Mouse (Mus musculus) megakaryocyte, adult 5-6 weeks (primary cell): ENCODE data around the gene Cpn1. TPM values are rescaled to one million over a fixed set of nuclear protein-coding genes. Genes with fewer than 3 reads are reported as not detected.
"Not testable (repeated sequence)": the region's sequence is repeated elsewhere in the genome, so short reads cannot be mapped to it uniquely, and the experiment has no call there.

Source experiments
- ATAC-seq: 2 replicates; pipeline ENCODE4 v1.8.0; 2016; ENCODE audit warnings: mild to moderate bottlenecking, inconsistent platforms; ENCODE audit not compliant: poor library complexity, severe bottlenecking
- total RNA-seq, 2 experiments: library from RNA; stranded (forward) in 1 of 2; stranded (reverse) in 1 of 2; fragments of 153-499, 151-499 nt in 1 of 2; fragments of 221-1000, 200-1000 nt in 1 of 2; gene quantifications; 2 replicates each; pipeline versions ENCODE4 v1.2.3 to v1.2.4; 2015 to 2017

Cpn1 gene
- total RNA-seq, 2 experiments from 2014 or later, result 0.77 TPM; not detected in 1

DNA sequence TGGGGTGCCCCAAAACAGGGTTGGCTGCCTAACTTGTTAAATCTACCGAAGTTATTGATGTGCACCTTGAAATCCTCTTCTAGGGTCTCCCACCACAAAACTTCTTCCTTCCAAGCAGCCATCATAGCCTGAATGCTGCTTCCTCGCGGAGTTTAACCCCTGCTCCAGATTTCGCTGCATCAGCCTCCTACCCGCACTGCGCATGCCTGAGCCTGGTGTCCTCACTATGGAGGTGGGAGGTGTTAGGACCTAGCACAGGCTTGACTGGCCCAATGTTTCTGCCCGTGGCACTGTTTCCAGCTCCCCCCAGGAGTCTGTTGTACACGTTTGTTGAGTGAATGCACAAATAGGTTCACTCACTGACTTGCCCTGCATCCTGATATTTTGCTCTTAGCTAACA is 4.0 kb upstream of the Cpn1 start:
- no peak for ATAC-seq

DNA sequence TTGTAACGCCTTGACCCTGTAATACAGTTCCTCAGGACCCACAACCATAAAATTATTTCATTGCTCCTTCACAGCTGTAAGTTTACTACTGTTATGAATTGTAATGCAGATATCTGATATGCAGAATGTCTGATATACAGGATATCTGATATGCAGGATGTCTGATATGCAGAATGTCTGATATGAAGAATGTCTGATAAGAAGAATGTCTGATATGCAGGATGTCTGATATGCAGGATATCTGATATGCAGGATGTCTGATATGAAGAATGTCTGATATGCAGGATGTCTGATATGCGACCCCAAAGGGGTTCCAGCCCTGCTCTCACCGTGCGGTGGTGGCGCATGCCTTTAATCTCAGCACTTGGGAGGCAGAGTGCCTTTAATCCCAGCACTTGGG is 4.4 kb downstream of the Cpn1 start:
- ATAC-seq, result no peak

DNA sequence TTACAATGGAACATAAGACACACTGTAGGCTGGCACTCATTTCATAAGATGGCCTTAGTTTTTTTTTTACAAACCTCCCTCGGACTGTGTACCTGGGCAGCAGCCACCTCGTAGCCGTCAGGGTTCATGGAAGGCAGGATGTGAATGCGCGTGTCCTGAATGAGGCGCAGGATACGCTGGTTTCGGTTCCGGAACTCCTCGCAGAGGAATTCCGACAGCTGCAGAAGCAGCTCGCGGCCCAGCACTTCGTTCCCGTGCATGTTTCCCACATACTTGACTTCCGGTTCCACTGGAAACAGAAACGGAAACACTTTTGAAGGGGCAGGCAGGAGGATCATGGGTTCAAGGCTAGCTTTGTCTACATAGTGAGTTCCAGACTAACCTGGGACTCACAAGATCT is 5.6 kb downstream of the Cpn1 start:
- no peak for ATAC-seq

DNA sequence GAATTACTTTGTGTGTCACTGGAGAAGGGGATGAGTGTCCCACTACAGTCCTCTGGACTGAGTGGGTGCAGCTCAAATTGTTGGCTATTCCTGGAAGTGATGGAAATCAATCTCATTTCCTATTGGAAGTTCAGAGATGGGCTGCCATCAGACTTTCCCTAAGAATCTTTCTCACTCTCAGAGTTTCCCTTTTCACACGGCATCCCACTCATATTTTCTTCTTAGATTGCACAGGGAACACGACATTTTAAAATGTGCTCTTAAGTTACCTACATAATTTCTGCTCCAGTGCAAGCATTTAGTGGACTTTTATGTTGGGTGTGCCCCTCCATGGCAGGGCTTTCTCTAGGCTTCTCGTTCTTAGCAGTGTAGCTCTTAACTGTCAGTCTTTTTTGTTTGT is 8.6 kb downstream of the Cpn1 start:
- no peak for ATAC-seq

DNA sequence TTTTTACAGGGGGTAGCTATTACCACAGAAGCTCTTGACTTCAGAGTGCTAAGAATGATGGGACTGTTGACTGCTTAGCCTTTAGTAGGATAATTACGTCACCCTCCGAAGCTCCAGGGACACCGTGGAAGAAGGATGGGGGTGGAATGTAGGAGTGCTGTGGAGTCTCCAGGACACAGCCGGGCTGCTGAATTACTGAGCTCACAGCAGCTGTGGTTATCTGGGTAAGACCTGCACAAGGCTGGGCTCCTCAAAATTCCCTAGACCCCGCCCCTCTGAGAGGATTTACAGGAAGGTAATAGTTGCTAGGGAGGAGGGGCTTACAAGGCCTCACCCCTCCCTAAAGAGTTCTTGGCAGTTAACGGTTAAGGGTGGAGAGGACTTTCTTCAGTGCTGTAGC is 9.7 kb downstream of the Cpn1 start:
- ATAC-seq, result no peak

DNA sequence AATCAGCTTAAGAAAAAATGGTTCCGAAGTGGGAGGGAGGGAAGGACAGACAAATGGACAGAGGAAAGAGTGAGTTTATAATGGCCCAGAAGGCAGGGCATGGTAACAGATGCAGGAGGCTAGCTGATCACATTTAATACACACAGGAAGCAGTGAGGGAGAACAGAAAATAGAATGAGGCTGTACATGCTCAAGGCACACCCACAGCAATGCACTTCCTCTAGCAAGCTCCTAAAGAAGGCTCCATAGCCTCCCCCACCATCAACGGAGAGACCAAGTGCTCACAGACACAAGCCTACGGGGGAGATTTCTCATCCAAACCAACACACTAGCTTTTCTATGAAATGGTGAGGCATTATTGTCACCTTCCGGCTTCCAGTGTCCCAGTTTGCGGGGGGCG is 12.1 kb downstream of the Cpn1 start:
- no peak for ATAC-seq

DNA sequence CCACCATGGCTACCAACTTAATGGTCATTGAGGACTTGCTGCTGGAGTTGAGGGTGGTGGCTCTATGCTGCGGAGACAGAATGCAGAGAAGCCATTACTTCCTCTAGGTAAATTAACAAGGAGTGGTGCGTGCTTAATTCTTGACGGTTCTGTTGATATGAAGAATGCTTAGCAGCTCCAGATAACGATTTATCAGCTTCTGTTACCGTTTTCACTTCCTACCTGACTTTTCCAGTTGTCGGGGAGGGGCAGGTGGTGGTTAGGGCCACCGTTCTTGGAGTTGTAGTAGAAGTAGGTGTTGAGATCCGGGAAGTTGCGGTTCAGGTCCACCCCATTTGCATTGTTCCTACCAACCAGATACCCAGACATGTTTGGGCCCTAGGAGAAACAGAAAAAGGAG is 12.6 kb downstream of the Cpn1 start:
- no peak for ATAC-seq

DNA sequence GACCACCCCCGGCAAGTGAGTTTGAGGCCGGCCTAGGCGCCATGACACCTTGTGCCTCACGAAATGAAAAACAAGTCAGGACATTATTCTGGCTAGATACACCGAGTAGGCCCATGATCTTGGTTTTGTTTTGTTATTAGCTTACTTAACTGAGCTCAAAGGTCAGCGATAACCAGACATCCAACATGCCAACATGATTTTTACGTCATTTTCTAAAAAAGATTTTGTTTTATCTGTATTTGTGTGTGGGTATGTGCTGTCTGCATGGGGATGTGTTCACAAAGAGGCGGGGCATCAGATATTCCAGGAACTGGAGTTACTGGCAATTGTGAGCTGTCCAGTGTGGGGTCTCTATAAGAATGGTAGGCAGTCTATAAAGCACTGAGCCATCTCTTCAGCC is 14.2 kb downstream of the Cpn1 start:
- no peak for ATAC-seq

DNA sequence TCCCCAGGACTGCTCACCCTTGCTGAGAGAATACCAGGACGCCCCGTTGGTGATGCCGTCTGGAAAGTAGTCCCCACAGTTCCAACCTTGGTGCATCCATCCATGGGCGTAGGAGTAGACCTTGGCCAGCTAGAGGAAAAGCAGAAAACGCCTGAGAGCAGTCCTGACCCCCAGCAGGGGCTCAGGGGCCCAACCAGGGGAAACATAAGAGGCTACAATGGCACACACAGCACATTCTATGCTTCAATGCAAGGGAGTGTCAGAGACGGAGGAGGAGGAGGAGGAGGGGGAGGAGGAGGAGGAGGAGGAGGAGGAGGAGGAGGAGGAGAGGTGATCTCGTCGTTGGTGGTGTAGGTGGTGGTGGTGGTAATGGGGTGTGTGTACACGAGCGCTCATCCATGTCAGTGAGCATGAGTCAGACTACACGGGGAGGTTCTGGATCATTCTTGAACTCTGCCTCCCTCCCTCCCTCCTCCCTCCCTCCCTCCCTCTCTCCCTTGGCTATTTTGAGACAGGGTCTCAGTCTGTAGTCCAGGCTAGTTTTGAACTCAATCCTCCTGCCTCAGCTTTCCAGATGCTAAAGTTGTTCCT is 17.8 kb downstream of the Cpn1 start:
- no peak for ATAC-seq

DNA sequence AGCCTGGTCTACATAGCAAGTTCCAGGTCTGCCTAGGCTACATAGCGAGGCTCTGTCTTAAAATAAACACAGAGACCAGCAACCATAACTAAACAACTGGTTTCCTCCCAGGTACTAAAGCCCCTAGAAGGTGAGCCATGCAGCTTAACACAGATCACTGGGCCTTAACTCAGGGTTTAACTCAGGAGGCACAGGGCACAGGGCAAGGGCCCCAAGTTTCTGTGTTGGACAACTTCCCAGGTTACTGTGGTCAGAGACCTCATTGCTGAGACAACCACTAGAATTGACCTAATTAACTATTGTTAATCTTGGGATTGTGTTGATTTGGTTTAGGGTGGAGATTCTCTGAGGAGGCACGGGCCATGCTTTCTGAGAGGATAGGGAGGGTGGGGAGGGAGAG is 19.9 kb downstream of the Cpn1 start:
- ATAC-seq, result no peak

DNA sequence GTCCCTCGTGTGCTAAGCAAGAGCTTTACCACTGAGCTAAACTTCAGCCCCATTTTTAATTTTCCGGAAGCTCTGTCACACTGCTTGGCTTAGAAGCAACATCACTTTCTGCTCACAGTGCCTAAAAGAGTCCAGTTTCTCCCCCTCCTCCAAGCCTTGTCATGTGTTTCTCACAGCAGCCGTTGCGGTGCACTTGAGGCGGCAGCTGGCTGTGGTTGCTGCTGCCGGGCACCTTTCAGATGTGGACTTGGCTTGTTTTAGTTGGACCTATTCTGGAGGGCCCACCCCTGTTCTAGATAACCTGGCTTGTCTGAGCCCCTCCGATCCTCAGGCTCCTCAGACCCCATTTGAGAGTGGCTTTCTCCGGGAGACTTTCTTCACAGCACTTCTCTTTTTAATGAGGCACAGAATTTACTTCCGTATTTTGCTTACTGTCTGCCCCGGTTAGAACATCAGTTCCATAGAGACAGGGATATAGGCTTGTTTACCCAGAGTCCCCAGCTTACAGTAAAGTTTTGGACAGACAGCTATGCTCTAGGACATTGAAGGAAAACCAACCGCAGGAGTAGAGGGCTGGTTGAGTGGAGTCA is 20.8 kb downstream of the Cpn1 start:
- ATAC-seq, result peak; percentile 92

DNA sequence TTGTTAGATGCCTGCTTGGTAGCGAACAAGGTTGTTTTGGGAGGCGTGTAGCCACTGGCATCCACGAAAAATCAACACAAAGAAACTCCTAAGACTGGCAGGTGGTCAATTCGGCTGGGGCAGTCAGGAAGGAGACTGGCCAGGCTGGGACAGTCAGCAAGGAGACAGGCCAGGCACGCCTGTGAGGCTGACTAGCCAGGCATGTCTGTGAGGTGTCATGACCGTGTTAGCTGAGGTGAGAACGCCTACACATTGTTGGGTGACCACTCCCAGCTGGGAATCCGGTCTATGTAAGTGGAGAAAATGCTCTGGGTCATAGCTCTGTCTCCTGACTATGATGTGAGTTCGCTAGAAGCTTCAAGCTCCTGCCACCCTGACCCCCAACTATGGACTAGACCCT is 23.6 kb downstream of the Cpn1 start:
- ATAC-seq, result no peak

DNA sequence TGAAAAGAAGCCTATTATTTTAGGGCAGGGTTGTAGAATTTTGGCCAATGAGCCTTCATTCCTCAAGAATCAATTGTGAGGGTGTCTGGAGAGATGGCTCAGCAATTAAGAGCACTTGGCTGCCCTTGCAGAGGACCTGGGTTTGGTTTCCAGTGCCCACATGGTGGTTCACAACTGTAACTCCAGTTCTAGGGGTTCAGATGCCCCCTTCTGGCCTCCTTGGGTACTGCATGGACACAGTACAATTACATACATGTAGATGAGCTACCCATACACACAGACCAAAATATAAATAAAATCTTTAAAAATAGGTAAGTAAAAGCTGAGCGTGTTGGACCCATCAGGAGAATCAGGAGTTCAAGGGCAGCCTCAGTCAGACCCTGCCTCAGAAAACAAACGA is 25.2 kb downstream of the Cpn1 start:
- ATAC-seq, result no peak

DNA sequence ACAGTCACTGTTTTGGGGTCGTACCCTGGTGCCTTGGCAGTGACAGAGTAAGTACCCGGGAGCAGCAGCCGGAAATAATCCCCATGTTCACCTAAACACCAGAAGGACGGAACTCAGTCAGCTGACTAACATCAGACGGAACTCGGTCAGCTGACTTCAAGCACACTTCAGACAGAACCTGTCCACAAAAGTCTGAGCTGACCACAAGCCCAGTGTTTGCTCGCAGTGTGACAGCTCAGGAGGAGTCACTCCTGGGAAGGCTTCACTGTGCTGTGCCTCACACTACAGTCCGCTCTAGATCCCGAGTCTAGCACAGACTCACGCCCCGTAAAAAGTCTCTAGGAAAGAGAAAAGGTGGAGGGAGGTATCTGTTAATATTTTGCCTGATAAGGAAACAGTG is 26.3 kb downstream of the Cpn1 start:
- ATAC-seq, result no peak

DNA sequence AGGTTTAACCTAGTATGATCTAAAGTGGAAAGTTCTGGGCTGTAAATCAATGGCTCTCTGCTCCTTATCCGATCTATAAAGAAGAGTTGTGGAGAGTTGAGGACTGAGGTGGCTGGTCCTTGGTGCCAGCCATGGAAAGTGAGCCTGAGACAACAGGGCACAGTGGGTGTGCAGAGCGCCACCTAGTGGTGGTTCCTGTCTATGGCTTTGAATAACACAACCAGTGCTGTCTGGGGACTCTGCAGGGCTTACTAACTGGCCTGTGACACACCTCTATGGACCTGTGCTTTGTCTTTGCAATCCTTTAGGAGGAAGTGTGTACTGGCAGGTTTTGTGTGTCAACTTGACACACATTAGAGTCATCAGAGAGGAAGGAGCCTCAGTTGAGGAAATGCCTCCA is 27.2 kb downstream of the Cpn1 start:
- ATAC-seq, result peak; percentile 94

DNA sequence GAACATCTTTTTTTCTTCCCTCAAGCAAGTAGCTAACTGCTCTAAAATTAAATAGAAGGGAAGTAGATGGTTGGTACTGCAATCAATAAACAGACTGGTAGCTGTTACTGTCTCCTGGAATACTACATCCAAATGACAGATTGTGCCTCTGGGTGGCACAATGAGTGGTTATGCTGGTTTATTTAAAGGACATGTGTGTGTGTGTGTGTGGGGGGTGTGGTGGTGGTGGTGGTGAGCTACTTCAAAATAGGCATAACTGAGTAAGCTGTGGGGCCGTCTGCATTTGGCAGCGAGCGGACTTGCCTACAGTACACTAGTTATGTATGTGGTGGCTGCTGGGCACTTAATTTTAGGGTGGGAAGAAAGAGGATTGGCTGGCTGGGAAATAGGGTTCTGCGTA is 28.5 kb downstream of the Cpn1 start:
- ATAC-seq, result no peak

DNA sequence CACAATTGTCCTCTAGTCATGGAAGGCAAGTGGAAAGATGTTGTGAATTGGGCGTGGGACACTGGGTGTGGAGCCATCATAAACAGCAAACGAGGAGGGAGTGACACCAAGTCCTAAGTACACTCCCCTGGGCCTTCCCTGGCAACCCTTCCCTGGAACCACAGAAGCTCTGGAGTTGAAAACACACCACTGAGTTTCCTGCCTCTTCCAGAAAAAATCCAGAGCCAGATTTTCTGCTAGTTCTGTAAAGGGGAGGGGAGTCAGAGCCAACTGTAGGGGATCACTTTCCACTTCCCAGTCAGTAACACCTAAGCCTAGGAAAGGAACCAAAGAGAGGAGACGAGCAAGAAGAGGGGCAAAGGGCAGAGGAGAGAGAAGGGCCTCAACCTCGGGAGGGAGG is 29.0 kb downstream of the Cpn1 start:
- ATAC-seq, result no peak

DNA sequence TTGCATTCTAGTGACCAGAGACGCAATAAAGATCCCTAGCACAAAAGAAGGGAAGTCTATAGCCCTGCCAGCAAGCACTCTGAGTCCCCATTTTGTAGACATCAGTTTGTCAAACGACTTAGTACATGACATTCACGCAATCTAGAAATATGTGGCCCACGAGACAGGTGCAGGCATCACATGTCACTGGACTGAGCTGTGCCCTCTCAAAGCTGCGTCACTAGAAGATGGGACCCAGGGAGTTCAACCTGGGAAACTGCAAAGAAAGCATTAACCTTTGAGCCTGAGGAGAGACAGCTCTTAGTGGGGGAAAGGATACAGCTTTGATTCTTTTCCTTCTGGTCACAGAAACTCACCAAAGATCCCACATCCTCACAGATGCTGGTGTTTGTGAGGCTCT is 31.1 kb downstream of the Cpn1 start:
- no peak for ATAC-seq

DNA sequence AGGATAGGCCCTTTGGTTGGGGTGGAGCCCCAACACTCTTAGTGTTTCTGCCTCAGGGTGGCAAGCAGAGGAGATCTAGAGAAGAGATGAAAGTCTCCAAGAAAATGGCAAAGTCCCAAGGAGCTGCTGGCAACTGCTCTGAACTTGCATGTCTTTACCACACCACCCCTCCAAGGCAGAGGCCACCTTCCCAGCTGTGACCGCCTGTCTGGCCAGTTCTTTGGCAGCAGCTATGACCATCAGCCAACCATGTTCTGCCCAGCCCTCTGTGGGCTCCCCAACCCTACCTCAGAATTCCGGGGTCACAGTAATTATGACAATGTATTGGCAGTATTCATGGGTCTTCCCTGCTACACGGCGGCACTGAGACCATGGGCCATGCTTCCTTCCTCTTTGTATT is 31.5 kb downstream of the Cpn1 start:
- no peak for ATAC-seq

DNA sequence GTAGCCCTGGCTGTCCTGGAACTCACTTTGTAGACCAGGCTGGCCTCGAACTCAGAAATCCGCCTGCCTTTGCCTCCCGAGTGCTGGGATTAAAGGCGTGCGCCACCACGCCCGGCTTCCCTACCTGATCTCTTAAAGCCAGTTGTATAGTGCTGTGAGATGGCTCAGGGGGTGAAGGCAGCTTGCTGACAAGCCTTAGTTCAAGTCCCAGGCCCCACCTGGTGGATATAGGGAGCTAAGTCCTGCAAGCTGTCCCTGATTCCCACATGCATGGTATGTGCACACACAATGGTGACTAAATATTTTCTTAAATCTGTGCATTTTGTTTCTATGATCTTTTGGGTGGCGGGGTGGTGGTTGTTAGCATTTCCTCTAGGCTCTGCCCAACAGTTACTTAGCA is 33.4 kb downstream of the Cpn1 start:
- ATAC-seq, result not testable (repeated sequence)

DNA sequence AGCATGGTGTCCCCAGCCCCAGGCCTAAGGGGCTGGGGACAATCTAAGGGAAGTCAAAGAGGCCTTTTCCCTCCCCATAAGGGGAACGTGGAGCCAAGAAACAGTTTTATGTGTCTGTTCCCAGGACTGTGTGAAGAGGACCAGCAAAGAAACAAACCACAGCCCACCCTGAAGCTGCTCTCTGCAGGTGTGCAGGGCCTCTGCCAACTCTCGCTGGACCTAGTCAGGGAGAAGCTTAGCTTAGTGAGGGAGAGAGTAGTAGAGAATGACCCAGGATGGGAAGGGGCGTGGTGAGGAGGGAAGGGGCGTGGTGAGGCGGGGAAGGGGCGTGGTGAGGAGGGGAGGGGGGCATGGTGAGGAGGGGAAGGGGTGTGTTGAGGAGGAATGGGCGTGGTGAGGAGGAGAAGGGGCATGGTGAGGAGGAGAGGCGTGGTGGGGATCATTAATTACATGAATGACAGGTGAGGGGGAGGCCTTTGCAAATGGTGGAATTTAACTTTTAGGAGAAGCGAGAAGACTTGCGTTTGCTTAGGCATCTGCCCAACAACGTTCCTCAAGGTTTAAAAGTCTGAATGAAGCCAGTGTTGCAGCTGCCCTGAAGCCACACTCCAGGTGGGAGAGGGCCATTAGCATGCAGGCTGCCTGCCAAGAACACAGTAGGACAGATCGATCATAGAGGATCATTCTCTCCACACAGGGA is 37.1 kb downstream of the Cpn1 start:
- no peak for ATAC-seq

DNA sequence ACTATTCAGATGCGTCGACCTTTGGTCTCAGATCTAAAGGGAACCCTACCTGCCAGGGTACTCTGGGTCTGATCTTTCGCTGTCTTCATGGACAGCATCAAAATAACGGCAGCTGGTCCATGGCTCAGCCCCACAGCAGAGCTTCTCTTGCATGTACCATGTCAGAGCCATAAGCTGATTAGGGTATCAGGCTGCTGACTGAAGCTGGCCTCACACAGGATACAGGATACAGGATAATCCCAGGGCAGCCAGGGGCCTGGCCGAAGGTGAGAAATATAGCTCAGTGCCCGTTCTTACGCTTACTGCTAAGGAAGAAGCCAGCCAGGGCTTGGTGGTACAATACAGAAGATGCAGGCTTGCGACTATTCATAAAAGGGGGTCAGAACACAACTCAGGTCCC is 41.8 kb downstream of the Cpn1 start:
- ATAC-seq, result no peak

DNA sequence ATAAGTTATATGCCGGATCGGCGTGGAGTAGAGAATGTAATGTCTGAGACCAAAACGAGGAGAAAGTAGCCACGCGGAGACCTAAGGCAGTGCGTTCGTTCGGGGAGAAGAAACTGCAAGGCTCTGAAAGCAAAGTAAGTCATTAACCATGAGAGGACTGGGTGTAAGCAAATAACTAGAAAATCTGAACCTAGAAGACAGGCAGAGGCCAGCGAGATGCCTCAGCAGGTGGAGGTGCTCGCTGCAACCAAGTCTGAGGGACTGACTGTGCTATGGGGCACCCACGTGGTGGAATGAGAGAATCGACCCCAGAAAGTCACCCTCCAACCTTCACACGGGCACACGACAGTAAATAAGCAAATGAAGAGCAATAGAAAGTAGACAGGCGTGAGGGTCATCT is 43.3 kb downstream of the Cpn1 start:
- no peak for ATAC-seq
